Mouse (Mus musculus): ENCODE data around the gene Ttc13. TPM values are rescaled to one million over a fixed set of nuclear protein-coding genes. Genes with fewer than 3 reads are reported as not detected.

The Ttc13 gene
- total RNA-seq, 4 experiments from 2014 or later = 13.4 to 18.6 (median 14.7) TPM

DNA sequence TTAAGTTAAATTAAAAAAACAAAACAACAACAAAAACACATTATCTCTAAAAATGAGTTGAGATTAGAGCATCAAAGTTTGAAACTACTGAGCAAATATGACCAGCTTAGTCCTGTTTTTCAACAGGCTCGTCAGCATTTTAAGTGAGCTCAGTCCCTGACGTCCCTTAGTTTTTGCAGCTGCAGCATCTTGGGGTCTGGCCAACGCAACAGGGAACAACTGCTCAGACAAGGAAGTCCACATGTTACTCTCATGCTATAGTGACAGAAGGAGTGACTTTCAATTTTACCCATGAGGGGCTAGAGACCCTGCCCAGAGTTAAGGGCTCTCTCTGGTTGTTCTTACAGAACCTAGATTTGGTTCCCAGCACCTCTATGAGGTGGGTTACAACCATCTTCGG lies 17.4 kb downstream of the Ttc13 start:
- DNase-seq (ENCODE audit: low spot score) = peak; percentile 18

DNA sequence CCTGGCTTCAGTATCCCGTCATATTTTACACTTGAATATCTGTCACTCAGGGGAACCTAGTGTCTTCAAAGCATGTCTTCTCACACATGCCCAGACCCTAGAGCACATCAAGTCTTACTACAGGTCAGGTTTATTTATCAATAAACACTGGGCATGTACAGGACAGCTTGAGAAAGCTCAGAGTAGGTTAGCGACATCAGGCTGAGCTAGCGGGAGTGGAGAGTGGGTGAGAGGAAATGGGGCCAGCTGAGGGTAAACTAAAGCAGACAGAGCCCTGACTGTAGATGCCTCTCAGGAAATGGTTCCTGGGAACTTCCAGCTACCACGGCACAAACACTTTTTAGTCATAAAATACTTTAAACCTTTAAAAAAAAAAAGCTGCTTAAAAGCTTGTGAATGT lies 18.3 kb downstream of the Ttc13 start:
- DNase-seq (ENCODE audit: low spot score) = no peak

DNA sequence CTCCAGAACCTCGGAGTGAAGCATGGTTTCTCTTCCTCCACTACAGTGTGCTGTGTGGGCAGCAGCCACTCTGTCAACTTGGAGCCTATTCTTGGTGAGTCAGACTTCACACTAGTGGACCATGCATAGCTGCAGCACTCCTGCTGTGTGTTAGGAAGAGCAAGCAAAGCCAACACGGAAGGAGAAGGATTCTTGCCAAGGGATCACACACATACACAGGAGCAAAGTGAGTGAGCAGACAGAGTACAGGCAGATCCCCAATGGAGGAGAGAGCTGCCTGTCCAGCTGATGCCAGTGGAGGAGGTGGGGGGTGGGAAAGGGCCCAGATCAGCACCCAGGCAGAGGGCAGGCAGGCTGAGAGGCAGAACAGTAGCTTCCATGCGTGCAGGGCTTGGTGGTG lies 19.6 kb downstream of the Ttc13 start:
- DNase-seq (ENCODE audit: low spot score) = no peak

DNA sequence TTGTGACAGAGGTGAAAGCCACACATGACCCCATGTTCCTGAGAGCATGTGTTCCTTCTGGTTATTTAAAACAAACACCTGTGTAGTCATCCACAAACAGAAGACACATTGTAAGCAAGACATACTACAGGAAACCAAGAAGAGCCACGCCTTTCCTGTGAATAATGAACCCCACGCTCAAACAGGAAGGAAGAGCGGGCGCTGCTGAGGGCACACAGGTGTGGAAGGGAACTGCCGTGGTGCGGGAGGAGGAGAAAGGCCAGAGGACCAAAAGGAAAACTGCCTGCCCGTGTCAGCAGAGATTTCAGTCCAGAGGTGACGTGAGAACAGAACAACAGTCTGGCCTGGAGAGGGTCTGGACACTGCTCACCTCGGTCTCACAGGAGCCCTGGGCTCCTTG lies 20.8 kb downstream of the Ttc13 start:
- DNase-seq (ENCODE audit: low spot score) = no peak

DNA sequence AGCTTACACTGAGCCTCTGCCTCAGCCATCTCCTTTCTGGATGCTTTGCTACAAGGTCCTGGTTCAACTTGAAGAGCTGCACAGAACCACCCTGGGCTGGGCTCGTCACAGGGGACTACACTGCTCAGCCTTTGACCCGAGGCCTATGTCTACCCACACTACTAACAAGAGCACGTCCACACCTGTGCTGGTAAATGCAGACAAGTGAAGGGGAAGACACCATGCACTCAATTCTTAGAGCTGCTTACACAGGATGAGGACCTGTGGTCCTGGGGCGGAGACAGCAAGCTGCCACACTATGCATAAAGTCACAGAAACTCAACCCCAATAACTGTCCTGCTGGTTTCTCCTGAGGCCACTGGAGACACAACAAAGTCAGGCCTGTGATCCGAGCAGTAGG lies 21.5 kb downstream of the Ttc13 start:
- DNase-seq (ENCODE audit: low spot score) = no peak

DNA sequence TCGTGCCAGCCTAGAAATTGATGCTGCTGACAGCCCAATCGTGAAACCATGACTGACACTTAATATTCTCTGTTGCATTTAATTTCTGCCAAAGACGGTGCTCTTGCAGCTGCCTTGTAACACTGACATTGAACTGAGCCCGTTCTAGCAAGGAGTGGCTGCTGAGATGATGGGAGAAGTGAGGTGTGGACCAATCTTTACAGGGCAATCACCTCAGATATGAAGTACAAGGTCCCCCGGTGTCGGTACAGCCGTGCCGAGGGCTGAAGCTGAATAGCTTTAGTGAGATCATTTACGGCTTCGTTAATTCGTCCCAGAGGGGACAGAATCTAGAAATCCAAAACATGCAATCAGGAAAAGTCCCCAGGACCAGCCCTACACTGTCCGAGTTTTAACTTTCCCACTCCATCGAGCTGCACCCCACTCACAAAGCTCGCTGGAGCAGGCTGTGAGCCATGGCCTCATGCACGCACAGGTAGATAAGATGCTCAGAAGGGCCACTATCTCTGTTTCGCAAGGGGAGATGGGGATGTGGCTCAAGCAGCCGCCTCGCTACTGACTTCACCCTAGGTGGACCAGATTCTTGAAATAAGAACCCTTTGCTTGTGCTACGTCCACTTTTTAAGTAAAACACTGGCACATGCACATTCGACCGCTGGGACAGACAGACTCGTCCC lies 26.2 kb downstream of the Ttc13 start:
- no peak for DNase-seq (ENCODE audit: low spot score)

DNA sequence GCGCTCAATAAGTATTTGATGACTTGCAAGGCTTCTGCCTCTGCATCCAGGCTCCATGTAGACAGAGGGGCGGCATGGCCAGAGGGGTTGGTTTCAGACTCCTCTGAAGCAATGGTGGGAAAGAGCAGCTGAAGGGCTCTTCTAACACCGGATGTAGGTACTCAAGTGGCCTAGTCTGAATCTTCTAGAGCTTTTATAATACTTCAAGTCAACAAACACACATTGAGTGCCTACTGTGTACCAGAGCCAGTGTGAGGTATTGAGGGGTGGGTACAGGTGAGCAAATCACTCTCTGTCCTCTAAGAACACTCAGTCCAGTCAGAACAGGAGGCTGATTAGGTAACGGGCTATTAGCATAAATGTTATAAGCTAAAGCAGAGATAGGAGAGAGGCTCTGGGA lies 30.1 kb downstream of the Ttc13 start:
- no peak for DNase-seq (ENCODE audit: low spot score)

DNA sequence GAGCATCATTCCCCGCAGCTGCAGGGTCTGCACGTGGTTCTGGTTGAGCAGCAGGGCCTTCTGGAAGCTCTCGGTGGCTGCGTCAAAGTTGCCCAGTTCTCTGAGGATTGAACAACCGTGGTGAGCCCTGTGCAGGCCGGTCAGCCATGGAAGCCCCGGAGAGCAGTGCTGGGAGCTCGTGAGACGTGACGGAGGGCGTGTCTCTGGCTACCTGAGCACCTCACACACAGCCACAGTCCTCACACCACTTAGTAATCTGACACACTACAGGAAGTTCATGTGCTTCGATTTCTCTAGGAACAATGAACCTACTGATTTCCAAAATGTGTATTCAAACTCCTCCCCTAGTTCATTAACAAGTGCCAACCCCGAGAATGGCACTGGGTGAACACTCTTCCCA lies 32.9 kb downstream of the Ttc13 start:
- DNase-seq (ENCODE audit: low spot score) = no peak

DNA sequence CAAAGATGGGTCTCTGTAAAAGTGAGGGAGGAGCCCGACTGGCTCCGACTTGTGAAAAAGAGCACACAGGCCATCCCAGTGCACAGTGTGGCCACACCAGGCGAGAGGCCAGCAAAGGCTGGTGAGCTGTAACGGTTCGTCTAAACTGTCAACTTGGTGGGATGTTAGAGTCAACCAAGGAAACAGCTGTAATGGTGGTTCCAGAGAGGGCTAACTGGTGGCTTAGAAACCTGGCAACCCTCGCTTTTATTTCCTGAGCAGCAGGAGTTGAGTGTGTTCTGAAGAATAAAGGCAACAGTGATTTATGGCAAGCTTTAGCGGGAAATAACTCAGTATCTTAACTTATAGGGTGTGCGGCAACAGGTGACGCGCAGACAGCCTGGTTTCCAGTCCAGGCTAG lies 39.6 kb downstream of the Ttc13 start:
- no peak for DNase-seq (ENCODE audit: low spot score)

DNA sequence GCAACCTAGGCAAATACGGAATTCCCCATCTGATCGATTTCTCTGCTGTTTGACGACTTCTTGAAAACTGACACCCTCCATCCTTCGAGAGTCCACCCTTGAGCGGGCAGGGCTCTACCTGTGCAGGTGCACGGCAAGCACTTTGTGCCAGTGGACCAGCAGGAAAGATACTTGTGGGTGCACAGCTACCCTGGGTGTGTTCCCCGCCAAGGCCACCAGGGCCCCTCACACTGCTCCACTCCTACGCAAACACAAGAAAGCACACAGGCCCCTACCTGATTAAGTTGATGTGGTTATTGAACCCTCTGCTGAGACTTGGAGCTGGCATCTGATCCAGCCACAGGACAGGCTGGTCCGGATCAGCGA lies 40.0 kb downstream of the Ttc13 start:
- DNase-seq (ENCODE audit: low spot score) = no peak

DNA sequence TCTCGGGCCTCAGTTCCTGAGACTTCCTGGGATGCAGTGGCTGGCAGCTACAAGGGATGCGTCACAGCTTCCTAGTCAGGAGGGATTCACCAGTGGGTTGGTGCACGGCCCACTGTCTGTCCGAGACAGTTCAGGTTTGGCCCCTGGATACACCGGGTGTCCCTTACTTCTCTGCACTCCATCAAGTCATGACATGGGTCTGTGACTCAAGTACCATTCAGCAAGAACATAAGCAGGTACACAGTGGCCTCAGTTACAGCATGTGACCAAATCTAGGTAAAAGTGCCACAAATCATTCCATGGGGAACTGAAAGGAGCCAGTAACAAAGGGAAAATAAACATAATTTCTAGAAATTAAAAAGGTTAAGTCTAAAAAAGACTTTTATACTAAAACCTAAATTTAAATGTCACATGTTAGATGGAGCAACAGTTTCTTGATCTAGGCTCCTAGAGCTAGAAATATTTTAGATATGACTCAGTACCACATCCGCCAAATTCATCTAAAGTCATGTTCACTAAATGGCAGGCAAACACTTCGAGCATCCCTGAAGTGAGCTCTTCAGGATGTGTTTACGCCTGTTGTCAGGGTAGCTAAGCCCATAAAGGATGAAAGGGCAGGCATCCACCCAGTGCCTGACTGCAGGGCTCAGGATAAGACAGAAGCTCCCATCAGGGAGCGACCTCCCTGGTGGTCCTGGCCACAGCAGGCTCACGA lies 40.5 kb downstream of the Ttc13 start:
- DNase-seq (ENCODE audit: low spot score) = no peak

DNA sequence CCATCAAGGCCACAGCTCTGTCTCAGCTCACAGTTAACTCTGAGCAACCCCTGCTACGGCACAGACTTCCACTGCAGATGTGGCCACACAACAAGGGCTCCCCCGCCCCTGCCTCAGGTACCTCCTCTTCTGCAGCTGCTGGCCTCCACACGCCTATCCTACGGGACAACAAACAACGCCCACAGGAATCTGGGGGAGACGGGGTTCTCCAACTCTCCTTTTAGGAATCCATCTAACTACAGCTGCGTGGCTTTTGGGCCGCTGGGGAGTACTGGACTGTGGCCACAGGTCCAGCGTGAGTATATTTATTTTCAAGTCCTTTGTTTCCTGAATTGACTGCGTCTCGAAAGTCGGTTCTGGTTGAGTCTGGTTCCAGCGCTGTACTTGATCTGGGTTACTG lies 43.5 kb downstream of the Ttc13 start:
- no peak for DNase-seq (ENCODE audit: low spot score)

DNA sequence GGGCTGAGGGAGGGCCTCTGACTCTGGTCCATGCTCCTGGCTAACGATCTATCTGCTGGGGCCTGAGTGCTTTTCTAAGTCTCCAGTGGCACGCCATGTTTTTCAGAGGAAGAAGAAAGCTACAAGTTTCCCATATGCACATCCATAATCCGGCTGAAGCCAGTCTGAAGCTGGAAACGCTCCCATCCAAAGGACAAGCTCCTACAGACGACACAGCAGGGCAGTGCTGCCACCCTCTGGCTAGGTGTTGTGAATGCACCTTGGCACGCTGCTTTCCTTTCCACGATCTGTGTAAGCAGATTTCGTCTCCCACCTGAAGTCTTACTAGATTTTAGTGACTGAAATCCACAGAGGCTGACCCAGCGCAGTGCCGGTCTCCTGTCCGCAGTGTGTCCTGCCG lies 44.3 kb downstream of the Ttc13 start:
- DNase-seq (ENCODE audit: low spot score) = peak; percentile 79

DNA sequence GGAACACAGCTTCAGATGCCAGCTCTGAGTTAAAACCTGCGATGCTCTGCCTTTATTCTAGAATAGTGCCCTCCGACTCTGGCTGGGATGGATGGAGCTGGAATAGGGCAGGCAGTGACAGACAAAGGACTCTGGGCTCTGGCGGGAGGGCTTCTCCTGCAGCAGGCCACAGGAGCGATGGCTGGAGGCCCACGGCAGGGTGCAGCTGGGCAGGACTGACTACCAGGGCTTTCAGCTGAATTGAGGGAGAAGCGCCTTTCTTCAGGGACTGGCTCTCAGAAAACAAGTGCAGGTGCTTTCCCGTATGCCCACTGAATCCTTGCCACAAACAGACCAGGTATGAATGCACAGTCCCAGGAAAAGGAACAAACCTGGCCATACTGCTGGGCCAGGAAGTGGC lies 44.7 kb downstream of the Ttc13 start:
- DNase-seq (ENCODE audit: low spot score) = no peak

DNA sequence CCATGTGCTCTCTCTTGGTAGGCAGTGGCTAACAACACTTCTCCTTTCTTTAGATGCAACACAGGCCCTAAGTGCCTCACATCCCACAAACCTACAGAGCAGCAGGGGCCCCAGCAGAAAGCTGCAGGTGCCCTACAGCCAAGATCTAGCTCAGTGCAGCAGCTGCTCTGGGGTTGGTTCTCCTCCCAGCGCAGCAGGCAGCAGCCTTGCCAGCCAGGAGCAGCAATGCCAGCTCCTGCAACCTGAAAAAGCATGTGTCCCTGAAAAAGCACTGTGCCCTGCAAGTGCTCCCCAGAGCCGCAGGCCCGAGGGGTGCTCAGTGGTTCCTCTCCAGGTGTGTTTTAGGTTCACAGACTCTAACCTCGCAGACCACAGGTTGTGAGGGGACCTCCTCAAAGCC lies 45.1 kb downstream of the Ttc13 start:
- DNase-seq (ENCODE audit: low spot score) = no peak

DNA sequence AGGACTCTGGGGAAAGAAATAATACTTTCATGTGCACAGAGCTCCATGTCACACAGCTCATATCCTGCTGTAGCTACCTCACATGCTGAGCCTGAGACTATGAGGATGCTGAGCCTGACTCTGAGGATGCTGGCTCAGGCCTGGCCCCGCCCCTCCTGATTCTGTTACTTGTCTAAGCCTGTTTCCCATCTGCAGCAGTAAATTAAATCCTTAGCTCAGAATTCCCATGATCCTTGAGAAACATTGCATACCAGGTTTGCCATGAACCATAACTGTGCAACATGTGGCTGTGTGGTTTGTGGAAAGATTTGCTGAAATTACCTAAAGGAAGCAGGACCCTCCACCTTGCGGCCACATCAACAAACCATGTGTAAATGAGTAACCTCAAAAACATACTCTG lies 49.4 kb downstream of the Ttc13 start:
- DNase-seq (ENCODE audit: low spot score) = no peak

DNA sequence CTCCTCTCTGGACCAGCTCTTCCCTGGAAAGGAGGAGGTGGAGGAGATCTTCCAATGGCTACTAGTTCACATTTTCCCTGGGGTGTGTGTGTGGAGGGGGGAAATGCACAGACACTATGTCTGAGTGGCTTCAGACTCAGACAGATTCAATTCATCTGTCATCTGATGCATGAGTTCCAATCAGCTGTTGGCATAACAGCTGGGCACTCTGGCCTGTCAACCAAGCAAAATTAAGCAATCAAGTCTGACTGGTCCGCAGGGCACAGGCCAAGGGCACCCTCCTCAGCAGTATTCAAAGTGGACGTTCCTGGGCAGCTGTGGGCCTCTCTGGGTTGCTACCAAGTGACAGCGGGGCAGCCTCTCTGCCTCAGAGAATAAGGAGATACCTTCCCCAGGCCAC lies 53.0 kb downstream of the Ttc13 start:
- no peak for DNase-seq (ENCODE audit: low spot score)

DNA sequence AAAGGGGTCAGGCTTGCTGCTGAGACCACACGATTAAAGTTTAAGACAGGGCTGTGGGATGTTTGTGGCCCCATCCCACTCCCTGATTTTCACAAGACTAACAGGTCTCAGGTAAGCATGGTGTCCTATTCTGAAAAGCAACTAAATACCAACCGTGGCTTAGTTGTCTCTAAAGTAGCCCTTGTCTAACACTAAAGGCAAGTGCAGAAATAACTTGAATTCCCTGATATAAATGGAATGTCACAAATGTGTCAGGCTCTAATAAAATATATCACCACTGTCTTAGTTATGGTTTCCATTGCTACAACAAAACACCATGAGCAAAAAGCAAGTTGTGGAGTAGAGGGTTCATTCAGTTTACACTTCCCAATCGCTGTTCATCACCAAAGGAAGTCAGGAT lies 57.4 kb downstream of the Ttc13 start:
- no peak for DNase-seq (ENCODE audit: low spot score)

DNA sequence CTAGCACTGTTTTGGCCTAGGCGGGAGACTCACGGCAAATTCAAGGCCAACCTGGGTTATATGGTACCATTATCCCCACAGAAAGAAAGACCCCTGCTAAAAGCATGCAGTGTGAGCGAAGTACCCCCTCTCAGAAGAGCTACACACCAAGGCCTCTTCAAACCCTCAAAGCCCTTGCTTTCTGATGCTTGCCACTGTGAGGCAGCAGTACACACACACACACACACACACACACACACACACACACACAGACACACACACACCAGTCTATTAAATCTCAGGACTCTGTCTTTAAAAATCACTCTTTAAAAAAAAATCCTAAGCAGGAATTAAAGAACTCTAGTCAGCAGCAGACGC lies 57.9 kb downstream of the Ttc13 start:
- no peak for DNase-seq (ENCODE audit: low spot score)

DNA sequence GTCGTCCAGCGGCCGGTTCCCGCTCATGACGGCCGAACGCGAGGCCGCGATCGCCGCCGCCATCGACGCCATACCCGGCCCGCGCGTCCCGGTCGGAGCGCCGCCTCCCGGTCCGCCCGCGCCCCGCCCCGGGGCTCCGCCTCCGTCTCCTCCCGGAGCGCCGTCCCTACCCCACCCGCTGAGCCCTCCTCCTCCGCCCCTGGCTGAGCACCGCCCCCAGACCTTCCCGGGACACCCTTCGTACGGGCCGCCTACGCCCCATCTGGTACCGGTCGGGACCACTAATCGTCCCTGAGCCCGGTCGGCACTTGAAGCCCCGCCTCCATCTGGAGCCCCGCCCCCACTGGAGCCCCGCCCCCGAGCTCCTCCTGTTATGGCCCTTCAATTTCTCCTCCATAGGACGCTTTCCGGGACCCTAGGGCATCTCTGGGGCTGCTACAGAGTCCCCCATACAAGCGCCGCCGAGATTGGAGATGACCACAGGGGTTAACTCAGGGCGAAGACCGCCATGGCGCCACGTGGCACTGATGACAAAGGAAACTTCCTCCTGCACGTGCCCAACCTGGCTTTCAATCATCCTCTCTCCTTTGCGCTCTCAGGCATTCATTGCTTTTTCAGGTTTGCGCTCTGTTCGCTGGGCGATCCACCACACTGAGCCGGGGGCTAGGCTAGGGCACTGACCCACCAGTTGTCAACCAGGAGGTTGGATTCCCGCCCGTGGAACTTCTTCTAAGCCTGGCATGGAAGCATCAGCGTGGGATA lies 58.5 kb downstream of the Ttc13 start, which contains the start of gene 2310022B05Rik:
Gene 2310022B05Rik, minus strand, starts transcription at position 258 of the 762 bp plus-strand sequence.
- DNase-seq (ENCODE audit: low spot score) = peak; percentile 88

DNA sequence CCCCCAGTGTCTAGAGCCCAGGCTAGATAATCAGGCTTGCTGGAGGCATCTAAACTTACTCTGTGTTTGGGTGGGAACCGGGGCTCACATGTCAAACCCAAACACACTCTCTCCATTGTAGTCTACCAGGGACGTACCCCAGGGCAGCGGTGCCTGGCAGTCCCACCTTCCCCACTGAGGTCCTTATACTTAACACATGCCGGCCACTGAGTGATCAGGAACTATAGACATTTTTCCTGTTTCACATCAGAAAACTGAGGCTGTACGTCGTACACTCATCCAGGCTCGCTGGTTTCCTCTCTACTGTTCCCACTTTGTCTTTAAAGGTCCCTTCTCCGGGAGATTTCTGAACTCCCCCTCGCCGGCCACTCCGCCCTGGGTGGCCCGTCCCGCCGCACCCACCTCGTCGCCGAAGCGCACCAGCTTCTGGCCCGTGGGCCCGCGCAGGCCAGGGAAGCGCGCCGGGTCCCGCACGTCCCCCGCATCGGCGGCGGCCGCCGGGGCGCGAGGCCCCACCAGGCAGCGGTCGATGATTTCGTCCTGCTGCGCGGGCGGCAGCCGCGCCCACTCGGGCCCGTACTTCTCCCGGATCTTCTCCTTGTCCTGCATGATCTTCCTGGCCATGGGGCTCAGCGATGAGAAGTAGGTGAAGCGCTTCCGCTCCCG lies 59.2 kb downstream of the Ttc13 start:
- DNase-seq (ENCODE audit: low spot score) = no peak

DNA sequence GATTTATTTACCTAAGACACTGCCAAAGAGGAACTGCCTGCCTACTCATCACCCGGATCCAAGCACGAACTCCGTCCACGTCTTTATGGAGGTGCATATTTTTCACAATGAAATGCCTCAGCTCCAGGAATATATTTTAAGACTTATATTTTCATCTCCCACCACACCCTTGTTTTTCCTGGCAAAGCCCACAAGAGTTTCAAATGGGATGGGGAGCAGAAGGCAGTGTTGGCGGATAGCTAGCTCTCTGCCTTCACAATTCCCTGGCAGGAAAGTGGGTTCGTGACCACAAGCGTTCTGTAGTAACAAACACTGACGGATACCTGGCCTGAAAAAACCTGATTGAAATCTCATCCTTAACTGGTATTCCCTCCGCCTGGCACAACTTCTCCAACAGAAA lies 60.0 kb downstream of the Ttc13 start:
- DNase-seq (ENCODE audit: low spot score) = no peak

Data from heart, adult 8-10 months (tissue).